Mouse (Mus musculus) liver, embryonic 11.5 days (tissue): Measurements from ENCODE around the gene Nav2. TPM values are rescaled to one million over a fixed set of nuclear protein-coding genes. Genes with fewer than 3 reads are reported as not detected.

ENCODE experiments used
- ATAC-seq: fragments of 200-750 bp; cut with Nextera tagmentation; replicated peaks from 2 replicates; pipeline ENCODE4 v1.8.0; 2017; ENCODE audit warnings: moderate number of reproducible peaks, mild to moderate bottlenecking, moderate TSS enrichment, moderate library complexity; ENCODE audit not compliant: low FRiP score
- DNase-seq: peaks from one replicate; pipeline ENCODE4 v3.0.0-alpha.2; 2017; ENCODE audit warnings: low spot score
- H3K27ac ChIP-seq: fragments of 300-500 bp; sonication (generic); 2 replicates; pipeline ENCODE4 v1.5.1; 2014; ENCODE audit warnings: mild to moderate bottlenecking, low read depth, low read length, control low read depth
- H3K27me3 ChIP-seq: fragments of 300-500 bp; sonication (generic); replicated peaks from 2 replicates; pipeline ENCODE4 v1.6.1; 2014; ENCODE audit warnings: low read length, mixed read lengths; ENCODE audit not compliant: control insufficient read depth, insufficient read depth
- H3K36me3 ChIP-seq: fragments of 300-500 bp; sonication (generic); 2 replicates; pipeline ENCODE4 v1.6.1; 2014; ENCODE audit warnings: mild to moderate bottlenecking, low read length, moderate library complexity, mixed read lengths; ENCODE audit not compliant: control insufficient read depth, insufficient read depth
- H3K4me1 ChIP-seq: fragments of 300-500 bp; sonication (generic); replicated peaks from 2 replicates; pipeline ENCODE4 v1.6.1; 2014; ENCODE audit warnings: low read length, mixed read lengths; ENCODE audit not compliant: control insufficient read depth, insufficient read depth
- H3K4me2 ChIP-seq: fragments of 300-500 bp; sonication (generic); 2 replicates; pipeline ENCODE4 v1.6.1; 2014; ENCODE audit warnings: mild to moderate bottlenecking, control low read depth, moderate library complexity
- H3K4me3 ChIP-seq: fragments of 300-500 bp; sonication (generic); 2 replicates; pipeline ENCODE4 v1.5.1; 2014; ENCODE audit warnings: low read depth, low read length, control low read depth
- H3K9ac ChIP-seq: fragments of 300-500 bp; sonication (generic); 2 replicates; pipeline ENCODE4 v1.6.1; 2014; ENCODE audit warnings: low read depth, low read length, control low read depth
- H3K9me3 ChIP-seq: fragments of 300-500 bp; sonication (generic); 2 replicates; pipeline ENCODE4 v1.6.1; 2016; ENCODE audit warnings: low read length, inconsistent platforms, mixed read lengths; ENCODE audit not compliant: control insufficient read depth
- WGBS: fragments of 180-500 bp; shearing (Covaris S2); extraction: QIAGEN DNeasy Blood & Tissue Kit; methylation state at CpG from one replicate; pipeline ENCODE4 v1.1.7; 2014; 5-methylcytosine and 5-hydroxymethylcytosine counted together
- polyA plus RNA-seq: library from polyadenylated mRNA; unstranded; fragments of >200 nt; fragmentation: Nextera tagmentation; extraction: Ambion mirVana; gene quantifications from 2 replicates; pipeline ENCODE4 v1.2.1, GENCODE M21; 2014

Gene Nav2
- polyA plus RNA-seq, 1 experiment from 2014 or later = 6.2 TPM

DNA sequence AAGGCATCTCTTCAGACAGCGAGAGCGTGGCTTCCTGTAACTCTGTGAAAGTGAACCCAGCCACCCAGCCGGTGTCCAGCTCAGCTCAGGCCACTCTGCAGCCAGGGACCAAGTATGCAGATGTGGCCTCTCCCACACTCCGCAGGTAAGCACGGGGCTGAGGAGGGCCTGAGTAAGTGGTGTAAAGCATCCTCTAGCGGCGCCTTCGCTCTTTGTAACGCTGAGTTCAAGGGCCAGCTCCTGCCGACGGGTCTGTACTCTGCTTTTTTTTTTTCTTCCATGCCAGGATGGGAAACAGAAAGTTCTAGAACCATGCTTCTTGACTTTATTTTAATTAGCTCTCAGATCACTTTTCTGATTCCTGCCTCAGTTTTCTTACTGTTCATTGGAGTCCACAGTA lies 639.9 kb downstream of the Nav2 start:
- H3K9me3 ChIP-seq = no peaks in the 10 kb centered on the region
- no peak for ATAC-seq
- no peak overlapping the region for H3K4me3 ChIP-seq
- H3K27me3 ChIP-seq = no peaks in the 10 kb centered on the region
- H3K4me1 ChIP-seq = peaks cover 5% of the 10 kb centered on the region
- no peak overlapping the region for H3K27ac ChIP-seq
- H3K9ac ChIP-seq = no peak overlapping the region
- H3K4me2 ChIP-seq = no peak overlapping the region
- DNase-seq = no peak
- H3K36me3 ChIP-seq = peaks cover 6% of the 10 kb centered on the region
- 91% methylated on average over 11 of the region's 11 CpGs for WGBS

DNA sequence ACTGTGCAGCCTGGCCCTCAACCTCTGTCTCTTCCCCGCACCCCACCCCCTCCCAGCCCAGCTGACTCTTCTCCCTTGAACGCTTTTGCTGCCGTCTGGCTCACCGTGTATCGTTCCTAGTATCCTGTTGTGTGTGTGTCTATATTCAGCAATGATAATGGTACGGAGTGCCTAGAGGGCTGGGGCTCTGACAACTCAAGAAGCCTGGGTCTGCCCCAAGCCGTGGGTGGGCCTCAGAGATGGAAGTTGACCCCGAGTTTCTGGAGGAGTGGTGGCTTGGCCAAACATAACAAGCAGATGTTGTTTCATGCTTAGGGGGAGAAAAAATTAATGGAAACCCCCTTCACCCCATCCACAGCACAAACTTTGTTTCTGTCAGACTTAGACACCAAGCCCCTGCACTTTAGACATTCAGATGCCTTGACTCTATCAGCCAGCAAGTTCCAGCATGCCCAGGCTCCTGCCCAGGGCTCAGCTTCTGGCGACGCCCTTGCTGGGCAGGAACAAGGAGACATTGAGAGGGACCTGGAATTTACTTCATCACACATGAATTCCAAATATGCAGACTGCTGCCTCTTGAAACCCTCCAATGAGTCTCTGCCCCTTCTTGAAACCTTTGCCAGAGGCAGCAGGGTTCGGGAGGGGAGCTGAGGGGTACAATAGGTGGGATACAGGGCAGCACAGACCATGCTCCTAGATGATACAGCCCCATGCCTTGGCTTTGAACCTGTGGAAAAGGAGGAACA lies 644.9 kb downstream of the Nav2 start:
- Histone ChIP-seq H3K4me2 (no peak overlapping the region), H3K9me3 (no peaks in the 10 kb centered on the region), H3K4me1 (no peaks in the 10 kb centered on the region), H3K27me3 (no peaks in the 10 kb centered on the region), H3K9ac (no peak overlapping the region), H3K27ac (no peak overlapping the region), H3K36me3 (peaks cover 2% of the 10 kb centered on the region; the same call in 1 of the 2 replicates), H3K4me3 (no peak overlapping the region)
- 58% methylated on average over 11 of the region's 11 CpGs for WGBS
- ATAC-seq = no peak
- DNase-seq = no peak

DNA sequence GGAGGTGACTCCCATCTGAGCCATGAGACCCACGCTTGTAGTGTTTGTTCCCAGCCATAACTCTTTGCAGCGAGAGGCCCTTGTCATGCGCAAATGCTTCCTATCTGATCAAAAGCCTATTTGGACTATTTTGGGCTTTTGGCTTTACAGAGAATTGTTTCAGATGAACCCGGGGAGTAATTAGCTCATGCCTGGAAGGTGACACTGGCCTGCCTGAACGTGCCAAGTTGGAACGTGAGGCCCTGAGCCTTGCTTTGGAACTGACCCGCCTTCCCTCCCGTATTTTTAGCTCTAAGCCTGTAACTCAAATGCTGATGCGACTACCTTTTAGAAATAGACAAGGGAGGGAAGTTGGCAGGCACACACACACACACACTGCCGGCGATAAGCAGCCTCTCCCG lies 649.7 kb downstream of the Nav2 start:
- H3K9me3 ChIP-seq = no peaks in the 10 kb centered on the region
- H3K9ac ChIP-seq = no peak overlapping the region
- no peak for DNase-seq
- H3K27ac ChIP-seq = no peak overlapping the region
- H3K4me2 ChIP-seq = no peak overlapping the region
- no peaks in the 10 kb centered on the region for H3K27me3 ChIP-seq
- H3K4me1 ChIP-seq = no peaks in the 10 kb centered on the region
- no peaks in the 10 kb centered on the region for H3K36me3 ChIP-seq
- H3K4me3 ChIP-seq = no peak overlapping the region
- no peak for ATAC-seq
- 83% methylated on average over 12 of the region's 12 CpGs for whole genome bisulfite sequencing

DNA sequence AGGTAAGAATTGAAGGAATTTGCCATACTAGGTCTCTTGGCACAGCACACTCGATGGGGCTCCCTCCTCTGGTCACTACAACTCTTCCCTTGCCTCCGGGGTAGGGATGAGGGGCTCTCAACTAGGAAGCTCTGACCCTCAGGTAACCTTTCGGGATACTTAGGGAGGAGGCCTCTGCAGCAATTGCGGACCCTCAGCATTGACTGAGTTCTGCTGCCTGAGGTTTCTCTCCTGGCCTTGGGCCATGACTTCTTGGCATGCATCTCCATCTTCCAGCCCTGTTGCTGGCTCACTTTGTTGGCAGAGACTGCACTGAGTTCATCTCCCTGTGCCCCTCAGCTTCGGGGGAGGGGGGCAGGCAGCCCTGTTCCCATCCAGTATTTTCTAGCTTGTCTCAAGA lies 650.4 kb downstream of the Nav2 start:
- no peak for DNase-seq
- H3K27ac ChIP-seq = no peak overlapping the region
- 0 out of 2 replicates have a peak, but pooled peaks cover under 1% of the 10 kb centered on the region for H3K36me3 ChIP-seq
- no peaks in the 10 kb centered on the region for H3K4me1 ChIP-seq
- WGBS = 87% methylated on average over 5 of the region's 5 CpGs
- H3K27me3 ChIP-seq = no peaks in the 10 kb centered on the region
- H3K9ac ChIP-seq = no peak overlapping the region
- no peak overlapping the region for H3K4me2 ChIP-seq
- H3K9me3 ChIP-seq = no peaks in the 10 kb centered on the region
- no peak for ATAC-seq
- no peak overlapping the region for H3K4me3 ChIP-seq

DNA sequence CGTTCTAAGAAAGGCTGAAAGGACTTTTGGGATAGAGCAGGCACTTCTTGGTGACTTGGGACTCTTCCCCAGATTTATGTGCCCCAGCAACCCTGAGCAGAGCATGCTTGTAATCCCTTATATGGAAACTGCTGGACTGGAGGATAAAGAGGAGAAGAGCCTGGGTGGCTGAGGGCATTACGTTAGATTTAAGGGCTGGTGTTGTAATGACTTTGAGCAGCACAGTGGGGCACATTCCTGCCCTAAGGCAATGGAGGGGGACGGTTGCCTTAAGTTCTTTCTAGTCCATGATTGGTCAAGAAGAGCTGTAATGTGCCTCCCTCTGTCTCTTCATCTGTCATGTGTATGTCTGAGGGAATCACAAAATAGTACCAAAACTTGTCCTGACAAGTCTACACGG lies 651.5 kb downstream of the Nav2 start:
- H3K4me2 ChIP-seq = no peak overlapping the region
- H3K36me3 ChIP-seq = peaks cover 4% of the 10 kb centered on the region; the same call in 1 of the 2 replicates
- DNase-seq = no peak
- no peaks in the 10 kb centered on the region for H3K9me3 ChIP-seq
- ATAC-seq = no peak
- H3K27me3 ChIP-seq = no peaks in the 10 kb centered on the region
- H3K4me3 ChIP-seq = no peak overlapping the region
- WGBS = 73% methylated on average over 4 of the region's 4 CpGs
- H3K4me1 ChIP-seq = no peaks in the 10 kb centered on the region
- H3K9ac ChIP-seq = no peak overlapping the region
- no peak overlapping the region for H3K27ac ChIP-seq

DNA sequence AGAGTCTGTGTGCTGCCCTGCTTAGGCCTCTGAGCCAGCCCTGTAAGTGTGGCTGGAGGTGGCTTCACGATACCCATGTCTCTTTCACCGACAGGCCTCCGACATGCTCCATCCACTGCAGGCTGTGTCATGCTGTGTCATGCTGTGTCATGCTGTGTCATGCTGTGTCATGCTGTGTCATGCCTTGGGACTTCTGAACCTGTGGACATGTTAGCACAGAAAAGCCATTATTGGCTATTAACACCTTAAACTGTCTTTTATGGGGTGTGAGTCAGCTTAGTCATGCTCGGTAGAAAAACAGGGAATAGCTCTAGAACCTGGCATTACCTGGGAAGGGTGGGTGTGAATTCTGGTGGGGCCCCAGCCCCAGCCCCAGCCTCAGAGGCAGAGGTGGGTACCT lies 653.9 kb downstream of the Nav2 start:
- no peaks in the 10 kb centered on the region for H3K9me3 ChIP-seq
- no peak for DNase-seq
- H3K4me1 ChIP-seq = no peaks in the 10 kb centered on the region

DNA sequence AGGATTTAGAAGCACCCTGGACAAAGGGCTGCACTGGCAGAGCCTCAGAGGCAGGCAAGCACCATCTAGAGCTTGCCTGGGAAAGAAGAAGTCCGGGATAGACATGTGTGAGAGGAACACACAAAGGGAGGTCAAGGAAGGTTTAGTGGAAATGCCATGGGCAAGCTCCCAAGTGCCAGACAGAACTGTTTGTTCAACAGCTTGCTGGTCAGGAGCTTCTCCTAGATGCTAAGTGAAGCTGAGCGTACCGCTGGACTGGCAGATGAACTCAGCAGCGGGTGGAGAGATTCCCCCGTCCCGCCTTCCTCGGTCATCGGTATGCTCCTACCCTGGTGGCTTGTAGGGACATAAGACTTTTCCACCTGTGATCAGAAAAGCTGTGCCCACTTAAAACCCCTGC lies 654.3 kb downstream of the Nav2 start:
- no peaks in the 10 kb centered on the region for H3K9me3 ChIP-seq
- WGBS = 87% methylated on average over 8 of the region's 8 CpGs
- peaks cover 8% of the 10 kb centered on the region; the same call in 1 of the 2 replicates for H3K36me3 ChIP-seq
- no peak for DNase-seq
- ATAC-seq = no peak
- H3K27ac ChIP-seq = no peak overlapping the region
- H3K9ac ChIP-seq = no peak overlapping the region
- H3K4me2 ChIP-seq = no peak overlapping the region
- H3K4me3 ChIP-seq = no peak overlapping the region
- no peaks in the 10 kb centered on the region for H3K27me3 ChIP-seq
- no peaks in the 10 kb centered on the region for H3K4me1 ChIP-seq

More for the DNA sequence above, 653.9 kb downstream of the Nav2 start:
- H3K27me3 ChIP-seq = no peaks in the 10 kb centered on the region
- H3K36me3 ChIP-seq = peaks cover 8% of the 10 kb centered on the region; the same call in 1 of the 2 replicates
- no peak overlapping the region for H3K4me2 ChIP-seq
- no peak overlapping the region for H3K9ac ChIP-seq
- WGBS = 82% methylated on average over 4 of the region's 4 CpGs
- no peak for ATAC-seq
- no peak overlapping the region for H3K4me3 ChIP-seq
- H3K27ac ChIP-seq = no peak overlapping the region

DNA sequence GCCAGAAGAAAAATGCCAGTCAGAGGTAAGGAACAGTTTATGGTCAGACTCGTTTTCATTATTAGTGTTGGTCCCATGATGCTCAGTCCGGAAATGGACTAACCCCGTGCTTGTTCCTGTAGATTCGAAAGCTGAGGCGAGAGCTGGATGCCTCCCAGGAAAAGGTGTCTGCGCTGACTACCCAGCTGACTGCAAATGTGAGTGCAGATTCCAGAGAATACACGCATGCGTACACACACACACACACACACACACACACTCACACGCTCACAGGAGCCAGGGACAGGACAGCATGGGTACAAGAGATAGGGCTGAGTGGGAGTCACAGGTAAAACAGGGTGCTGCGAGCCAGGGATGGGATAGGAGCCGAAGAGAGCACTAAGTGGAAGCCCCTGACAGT lies 656.6 kb downstream of the Nav2 start:
- Histone ChIP-seq H3K27ac (no peak overlapping the region), H3K4me3 (no peak overlapping the region), H3K27me3 (no peaks in the 10 kb centered on the region), H3K4me2 (no peak overlapping the region), H3K9ac (no peak overlapping the region), H3K4me1 (no peaks in the 10 kb centered on the region), H3K9me3 (no peaks in the 10 kb centered on the region), H3K36me3 (peaks cover 8% of the 10 kb centered on the region; the same call in 1 of the 2 replicates)
- 77% methylated on average over 11 of the region's 11 CpGs for WGBS
- ATAC-seq = no peak
- DNase-seq = no peak

DNA sequence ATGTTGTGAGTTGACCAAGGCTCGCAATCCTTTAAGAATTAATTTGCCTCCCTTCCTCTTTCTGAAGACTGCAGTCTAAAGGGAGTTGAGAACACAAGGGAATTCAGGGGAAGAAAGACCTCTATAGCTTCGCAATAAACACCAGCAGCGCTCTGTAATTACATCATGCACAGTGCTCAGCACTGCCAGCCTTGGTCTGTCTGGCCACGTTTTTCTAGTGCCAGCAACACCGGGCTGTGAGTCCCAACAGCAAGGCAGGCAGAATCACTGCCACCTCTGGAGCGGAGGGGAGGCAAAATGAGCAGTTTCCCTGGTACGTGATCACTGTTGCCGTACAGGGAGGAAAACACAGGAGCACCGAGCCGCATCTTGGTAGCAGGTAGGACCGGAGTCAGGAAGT lies 657.3 kb downstream of the Nav2 start:
- Histone ChIP-seq H3K4me3 (no peak overlapping the region), H3K27ac (no peak overlapping the region), H3K9ac (no peak overlapping the region), H3K4me2 (no peak overlapping the region), H3K36me3 (peaks cover 8% of the 10 kb centered on the region; the same call in 1 of the 2 replicates), H3K4me1 (no peaks in the 10 kb centered on the region), H3K27me3 (no peaks in the 10 kb centered on the region), H3K9me3 (no peaks in the 10 kb centered on the region)
- DNase-seq (no peak), ATAC-seq (no peak)
- WGBS = 84% methylated on average over 11 of the region's 11 CpGs
